Mouse (Mus musculus): ENCODE measurements around the gene Myo18b.

The Myo18b gene

DNA sequence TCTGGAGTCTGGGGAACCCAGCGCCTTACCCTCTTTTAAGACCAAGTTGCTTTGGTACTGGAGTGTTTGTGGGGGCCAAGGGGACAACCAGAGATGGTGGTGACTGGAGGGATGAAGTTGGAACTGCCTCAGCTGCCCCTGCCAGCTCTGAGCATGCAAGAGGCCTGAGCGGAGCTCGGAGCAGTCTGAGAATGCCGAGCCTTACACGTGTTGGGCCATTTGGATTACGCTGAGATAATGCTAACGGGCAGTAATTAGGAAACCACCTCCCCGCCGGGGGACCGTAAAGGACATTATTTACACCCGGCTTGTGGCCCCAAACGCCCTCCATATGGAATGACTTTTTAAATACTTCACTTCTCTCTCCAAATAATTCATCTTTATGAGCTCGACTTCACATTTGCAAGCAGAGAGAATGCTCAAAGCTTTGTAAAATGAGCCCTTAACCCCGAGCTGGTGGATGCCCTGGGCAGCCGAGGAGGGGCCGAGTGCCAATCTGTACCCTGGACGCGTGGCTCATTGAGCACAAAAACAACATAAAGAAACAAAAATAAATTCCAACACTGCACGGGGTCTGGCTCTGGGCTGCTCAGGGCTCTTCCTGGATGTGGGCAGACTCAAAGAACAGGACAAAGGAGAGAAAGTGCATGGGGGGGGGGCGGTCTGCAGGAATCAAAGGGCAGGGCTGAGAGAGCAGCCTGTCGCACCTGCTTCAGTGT is 148.0 kb downstream of the Myo18b start:
- no peak for DNase-seq (ENCODE audit: low spot score)

DNA sequence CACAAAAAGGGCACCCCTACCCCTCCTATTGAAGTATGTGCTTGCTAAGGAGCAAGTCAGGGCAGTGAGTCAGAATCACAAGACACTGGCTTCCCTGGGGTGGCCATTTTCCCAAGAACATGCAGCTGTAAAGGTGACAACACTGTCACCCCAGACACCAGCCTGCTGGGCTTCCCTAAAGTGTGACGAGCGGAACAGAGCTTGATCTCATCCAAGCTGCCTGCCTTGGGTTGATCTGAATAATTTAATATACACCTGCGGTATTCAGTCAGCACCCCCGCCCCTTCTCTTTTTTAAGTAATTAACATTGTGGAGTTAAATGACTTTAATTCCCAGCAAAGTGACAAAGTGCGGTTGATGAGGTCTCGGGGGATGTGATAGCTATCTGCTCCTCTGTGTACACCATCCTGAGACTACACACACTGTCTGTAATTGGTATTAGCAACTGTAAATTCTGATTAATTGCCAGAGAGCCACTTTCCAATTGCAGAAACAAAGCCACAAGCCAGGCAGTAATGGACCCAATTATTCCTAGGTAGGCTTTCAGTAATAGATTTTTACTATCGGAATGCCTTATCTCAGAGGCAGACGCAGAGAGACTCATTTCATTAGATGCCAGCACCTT is 148.7 kb downstream of the Myo18b start:
- DNase-seq (ENCODE audit: low spot score) = no peak

DNA sequence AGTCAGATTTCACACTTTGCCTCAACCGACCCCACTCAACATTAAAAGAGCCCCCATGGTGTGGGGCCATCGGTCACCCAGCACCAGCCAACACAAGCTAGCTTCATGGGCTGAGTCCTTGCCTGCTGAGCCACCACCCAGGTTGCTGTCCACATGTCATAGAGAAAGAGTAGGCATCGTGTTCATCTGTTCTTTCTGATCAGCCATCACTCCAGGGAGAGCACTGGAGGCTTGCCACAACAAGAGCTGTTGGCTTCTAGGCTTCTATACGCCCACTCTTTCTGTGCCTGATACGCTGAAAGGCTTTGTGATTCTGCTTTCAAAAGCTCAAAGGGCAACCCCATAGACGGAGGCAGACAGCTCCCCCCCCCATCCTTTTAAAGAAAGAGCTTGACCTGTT is 151.0 kb downstream of the Myo18b start:
- DNase-seq (ENCODE audit: low spot score) = no peak

DNA sequence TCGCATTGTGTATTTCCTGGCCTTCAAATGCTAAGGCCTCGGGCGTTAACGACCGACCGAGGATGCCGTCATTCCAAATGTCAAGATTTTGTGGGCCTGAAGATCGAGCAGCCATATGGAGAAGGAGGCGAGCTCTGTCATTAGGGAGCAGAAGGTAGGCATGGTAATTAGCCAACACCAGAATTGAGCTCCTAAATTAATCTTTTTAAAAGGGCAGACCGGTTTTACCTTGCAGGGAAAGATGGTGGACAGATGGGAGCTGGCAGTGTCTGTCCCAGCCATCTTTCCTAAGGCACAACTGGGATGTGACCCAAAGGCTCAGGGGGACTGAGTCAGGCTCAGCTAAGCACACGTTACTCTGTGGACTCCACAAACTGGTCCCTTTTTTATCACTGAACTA is 151.6 kb downstream of the Myo18b start:
- DNase-seq (ENCODE audit: low spot score) = no peak

DNA sequence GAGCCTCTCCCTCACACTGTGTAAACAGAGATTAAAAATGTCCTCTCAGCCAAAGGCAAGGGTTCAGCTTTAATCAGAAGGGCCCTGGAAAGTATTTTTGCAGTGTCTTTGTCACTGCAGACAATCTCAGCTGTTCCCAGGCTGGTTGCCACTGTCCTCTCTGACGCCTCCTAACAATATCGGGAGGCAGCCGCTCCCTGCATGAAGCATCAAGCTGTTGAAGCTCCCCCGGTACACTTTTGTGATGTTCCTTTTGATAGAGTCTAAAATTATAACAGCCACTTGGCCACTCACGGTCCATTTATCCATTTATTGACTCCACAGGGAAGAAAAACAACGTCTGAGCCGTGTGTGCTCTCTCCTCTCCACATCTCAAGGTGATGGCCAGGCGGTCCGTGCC is 153.0 kb downstream of the Myo18b start:
- DNase-seq (ENCODE audit: low spot score) = no peak

DNA sequence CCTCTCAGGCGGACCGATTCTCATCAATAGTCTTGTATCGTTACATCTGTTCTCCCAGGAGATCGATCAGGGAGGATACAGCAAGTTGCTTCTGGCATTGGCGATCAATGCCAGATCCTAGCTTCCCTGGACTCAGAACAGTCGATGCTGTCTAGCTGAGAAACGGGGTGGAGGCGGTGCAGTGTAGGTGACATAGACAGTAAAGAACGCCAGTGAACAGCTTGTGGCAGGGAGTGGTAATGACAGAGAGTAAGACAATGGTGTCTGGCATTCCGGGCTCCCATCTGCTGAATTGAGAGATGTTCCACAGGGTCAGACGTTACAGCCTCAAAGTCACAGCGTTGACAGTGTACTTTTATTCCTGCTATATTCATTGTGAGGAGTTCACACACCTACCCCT is 155.5 kb downstream of the Myo18b start:
- DNase-seq (ENCODE audit: low spot score) = no peak

DNA sequence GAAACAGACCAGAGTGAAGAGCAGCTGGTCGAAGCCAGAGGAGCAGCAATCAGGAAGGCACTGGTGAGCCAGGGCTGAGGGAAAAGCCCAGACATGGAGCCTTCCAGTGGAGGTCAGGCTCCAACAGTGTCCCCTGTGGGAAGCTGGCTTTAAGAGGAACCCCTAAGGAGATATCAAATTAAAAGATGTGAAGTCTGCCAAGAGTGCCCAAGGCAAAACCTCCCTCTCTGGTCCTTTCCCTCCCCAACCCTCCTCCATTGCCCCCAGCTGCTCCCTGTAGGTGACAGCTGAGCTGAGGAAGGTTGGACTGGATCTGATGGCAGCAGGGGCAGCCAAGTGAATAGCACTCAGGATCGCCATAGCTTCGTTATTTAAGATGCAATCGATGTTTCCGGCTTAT is 161.1 kb downstream of the Myo18b start:
- DNase-seq (ENCODE audit: low spot score) = no peak

DNA sequence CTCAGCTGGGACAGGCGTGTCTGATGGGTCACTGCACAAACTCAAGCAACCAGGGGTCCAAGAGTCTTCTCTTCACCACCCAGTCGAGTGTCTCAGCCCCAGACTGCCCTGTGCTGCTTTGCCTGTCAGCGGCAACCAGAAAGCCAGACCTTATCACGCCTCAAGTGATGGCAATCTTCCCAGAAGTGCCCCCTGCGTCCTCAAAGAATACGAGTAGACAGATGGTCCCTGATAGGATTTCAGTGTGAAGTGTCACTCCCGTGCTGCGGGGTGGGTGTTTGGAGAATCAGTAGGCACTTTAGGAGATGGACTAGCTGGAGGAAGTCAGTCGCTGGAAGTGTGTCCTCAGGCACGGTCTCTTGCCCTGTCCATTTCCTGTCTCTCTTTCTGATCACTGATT is 165.6 kb downstream of the Myo18b start:
- DNase-seq (ENCODE audit: low spot score) = no peak

DNA sequence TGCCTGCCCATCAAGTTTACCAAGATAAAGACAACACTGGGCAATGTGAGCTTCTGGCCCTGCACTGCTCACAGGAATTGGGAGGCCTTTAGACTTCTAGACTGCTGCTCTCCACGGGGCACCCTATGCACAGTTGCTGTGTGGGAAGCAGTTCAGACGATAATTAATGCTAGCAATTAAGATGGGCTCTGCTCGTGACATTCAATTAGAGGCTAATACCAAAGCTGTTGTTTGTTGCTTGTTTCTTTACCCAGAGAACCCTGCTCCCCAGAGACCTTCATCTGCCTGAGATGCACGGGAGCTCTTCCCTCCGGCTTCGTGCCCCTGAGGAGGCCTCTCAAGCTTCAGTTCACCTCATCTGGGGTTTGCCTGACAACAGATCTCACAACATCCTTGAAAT is 167.7 kb downstream of the Myo18b start:
- DNase-seq (ENCODE audit: low spot score) = no peak

DNA sequence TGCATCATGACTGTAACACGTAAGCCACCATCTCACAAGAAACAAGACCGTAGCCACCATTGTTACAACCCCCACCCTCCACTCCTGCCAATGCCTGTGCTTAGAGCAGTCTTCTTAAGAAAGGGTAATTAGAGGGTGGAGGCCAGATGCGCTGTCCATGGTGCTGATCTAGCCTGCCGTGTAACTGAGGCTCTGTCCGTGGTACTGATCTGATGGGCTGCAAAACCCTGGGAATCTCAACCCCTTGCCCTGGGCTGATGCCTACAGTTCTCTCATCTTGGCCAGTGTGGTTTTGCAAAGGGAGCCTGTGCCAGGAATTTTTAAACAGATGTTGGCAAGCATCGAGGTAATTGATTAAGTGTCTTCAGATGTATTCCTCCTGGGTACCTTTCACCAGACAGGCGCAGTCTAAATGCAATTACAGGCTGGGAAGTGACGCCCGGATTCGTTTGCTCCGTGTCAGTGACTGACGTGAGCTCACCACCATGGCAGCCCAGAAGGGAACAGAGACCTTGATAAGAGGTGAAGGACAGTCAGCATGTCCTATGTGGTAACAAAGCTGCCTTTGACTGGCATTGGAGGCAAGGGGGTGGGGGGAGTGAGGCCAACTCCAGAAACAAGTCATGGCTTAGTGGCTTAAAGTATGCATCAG is 177.4 kb downstream of the Myo18b start:
- peak; percentile 28 for DNase-seq (ENCODE audit: low spot score)

DNA sequence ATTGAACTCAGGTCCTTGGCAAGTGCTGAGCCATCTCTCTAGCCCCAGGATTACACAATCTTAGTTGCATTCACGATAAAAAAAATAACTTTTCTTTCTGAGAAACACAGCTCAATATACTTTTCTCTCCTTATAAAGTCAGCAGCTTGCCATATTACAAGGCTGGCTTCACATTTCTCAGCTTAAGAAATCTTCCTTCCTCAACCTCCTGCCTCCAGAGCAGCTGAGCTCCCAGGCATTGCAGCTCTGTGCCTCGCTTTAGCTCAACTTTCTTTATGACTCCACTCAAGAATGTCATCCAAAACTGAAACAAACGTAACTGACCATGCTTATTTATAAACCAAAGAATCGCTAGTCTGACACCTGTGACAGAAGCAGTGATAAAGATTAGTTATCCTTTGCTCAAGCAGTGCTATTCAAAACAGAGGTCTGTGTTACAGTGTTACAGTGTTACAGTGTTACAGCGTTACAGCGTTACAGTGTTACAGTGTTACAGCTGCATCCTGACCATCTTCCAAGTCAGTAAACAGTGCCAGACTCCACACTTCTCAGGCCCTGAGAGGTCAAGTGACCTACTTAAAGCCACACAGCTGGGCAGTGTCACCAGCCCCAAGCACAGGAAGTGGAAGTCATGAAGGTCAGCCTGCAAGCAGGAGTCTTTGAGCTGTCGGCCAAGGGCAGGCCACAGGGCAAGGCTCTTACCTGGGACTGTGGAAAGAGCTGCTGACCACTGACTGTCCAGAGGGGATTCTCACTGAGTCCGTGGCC is 181.3 kb downstream of the Myo18b start:
- no peak for DNase-seq (ENCODE audit: low spot score)

DNA sequence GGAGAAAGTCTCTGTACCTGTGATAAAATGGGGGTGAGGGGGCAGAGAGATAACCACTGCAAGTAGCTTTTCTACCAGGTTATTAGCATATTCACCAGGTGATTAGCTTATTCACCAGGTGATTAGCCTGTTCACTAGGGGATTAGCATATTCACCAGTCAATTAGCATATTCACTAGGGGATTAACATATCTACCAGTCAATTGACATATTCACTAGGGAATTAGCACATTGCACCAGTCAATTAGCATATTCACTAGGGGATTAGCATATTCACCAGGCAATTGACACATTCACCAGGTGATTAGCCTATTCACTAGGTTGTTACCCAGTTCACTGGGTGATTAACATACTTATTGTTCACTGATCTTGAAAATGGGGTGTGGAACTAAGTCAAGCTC is 186.3 kb downstream of the Myo18b start:
- no peak for DNase-seq (ENCODE audit: low spot score)

DNA sequence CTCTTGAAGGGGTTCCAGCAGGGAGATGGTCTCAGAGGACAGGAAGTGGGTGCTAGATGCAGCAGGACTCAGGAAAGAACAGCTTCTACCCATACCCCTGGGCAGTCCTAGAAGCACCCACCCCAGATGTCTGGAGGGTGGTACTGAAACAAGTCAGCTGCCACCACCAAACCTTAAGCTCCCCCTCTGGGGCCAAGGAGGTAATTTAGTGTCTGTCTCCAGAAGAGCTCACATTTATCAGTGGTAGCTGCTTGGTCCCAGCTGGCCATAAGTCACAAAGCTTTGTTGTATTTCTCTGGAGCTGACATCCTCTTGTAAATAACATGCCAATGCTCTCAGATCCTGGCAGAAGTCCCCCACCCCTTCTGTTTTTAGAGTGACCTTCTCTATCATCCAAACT is 187.7 kb downstream of the Myo18b start:
- DNase-seq (ENCODE audit: low spot score) = no peak

DNA sequence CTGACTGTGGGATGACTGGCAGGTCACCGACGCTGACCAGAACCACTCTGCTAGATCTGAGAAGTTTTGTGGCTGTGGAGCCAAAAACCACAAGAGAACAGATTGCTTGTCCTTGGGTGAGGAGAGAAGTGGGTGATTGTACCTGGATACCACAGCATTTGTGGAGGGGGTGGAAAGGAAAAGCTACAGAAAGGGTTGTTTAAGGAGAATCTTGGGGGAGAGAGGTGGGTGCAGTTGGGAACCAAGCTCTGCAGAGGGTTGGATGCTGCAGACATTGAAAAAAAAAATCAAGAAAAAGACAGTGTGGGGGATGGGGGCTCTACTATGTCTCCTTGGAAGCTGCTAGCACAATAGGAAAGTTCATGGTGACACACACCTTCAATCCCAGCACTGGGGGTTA is 188.7 kb downstream of the Myo18b start:
- no peak for DNase-seq (ENCODE audit: low spot score)

DNA sequence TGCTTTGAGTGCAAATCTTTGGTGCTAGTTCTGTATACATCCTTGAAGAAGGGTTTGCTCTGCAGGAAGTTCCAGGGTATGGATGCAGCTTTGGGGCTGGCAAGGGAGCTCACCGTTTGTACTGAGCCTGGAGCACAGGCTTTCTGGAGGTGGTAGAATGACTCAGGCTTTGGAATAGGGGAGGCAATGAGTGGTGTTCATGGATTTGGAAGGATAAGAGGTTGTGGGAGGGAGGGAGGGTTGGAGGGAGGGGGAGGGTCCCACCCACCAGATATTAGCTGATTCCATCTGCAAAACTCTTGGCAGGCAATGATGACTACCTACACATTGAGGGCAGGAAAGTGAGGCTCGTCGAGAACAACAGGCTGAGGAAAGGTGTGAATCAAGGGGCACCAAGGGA is 195.4 kb downstream of the Myo18b start:
- no peak for DNase-seq (ENCODE audit: low spot score)

DNA sequence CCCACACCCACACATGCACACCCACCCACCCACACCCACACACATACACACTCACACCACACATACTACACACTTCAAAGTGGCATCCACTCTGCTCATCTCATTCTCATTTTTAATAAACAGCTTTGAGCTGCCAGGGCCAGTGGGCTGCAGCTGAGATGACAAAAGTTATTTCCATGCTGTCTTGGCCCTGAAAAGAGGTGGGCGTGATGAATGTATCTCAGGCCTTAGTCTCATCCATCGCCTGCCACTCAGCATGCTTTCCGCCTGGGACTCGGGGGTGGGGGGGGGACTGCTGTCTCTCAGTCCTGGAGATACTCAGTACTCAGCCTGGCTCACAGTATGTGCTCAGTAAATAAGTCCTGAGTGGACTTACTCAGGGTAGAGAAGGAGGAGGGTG is 199.5 kb downstream of the Myo18b start:
- no peak for DNase-seq (ENCODE audit: low spot score)

DNA sequence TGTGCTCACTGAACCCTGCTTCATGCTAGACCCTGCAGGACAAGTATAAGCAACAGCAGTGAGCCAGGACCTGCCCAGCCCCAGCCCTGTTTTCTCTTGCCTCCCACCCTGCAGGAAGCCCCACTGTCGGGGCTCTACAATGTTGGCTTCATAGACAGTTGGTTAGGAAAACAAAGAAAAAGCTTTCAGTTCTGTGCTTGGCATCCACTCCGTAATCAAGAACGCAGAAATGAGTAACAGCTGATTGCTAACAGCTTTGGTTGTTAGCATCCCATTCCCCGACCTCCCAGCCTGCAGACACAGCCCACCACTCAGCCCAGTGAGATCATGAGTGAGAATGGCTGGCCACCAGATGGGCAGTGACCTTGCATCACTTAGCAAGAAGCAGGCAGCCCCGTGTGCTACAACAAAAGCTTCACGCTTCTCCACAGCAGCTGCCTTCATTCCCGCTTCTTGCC is 200.9 kb downstream of the Myo18b start:
- DNase-seq (ENCODE audit: low spot score) = no peak

DNA sequence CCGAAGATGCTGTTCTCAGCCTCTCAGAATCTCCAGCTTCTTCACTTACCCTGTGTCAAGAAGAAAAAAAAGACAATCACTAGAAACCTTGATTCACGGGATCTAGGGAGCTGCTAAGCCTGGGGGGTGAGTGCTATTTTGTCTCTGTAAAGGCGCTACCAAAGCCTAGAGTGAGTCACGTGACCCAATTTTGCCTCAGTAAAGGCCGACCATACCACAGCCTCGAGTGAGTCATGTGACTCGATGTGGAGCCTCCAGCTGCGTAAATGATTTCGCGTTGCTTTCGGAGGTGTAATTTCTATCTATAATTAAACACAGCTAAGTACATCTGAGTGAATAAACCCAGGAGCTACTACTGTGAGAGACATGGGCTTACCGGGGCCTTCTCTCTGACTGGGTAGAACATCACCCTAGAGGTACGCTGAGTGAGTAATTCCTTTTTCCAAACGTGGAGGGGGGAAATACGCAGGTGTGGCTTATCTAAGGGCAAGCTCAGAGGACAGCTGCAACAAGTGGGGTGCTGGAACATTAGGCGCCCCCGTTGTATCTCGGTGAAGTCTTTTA is 202.8 kb downstream of the Myo18b start:
- no peak for DNase-seq (ENCODE audit: low spot score)

DNA sequence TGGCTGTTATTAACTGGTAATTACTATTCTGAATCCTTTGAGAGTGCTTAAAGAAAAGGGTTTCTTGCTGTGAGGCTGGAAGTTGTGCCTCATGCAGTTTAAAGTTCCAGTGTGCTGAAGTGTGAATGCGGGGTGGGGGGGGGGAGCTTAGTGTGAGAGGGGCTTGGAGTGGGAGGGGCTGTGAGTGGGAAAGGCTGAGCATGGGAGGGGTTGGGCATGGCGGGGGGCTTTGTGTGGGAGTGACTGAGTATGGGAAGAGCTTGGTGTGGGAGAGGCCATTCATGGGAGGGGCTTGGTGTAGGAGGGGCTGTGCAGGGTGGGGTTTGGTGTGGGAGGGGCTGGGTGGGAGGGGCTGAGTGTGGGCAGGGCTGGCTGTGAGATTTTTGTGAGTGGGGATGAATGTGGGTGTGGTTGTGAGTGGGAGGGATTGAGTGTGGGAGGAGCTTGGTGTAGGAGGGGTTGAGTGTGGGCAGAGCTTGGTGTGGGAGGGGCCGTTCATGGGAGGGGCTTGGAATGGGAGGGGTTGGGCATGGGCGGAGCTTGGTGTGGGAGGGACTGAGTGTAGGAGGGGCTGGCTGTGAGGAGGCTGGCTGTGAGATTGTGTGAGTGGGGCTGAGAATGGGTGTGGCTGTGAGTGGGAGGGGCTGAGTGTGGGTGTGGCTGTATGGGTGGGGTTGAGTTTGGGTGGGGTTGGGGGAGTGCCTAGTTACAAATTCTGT is 208.9 kb downstream of the Myo18b start:
- DNase-seq (ENCODE audit: low spot score) = no peak

DNA sequence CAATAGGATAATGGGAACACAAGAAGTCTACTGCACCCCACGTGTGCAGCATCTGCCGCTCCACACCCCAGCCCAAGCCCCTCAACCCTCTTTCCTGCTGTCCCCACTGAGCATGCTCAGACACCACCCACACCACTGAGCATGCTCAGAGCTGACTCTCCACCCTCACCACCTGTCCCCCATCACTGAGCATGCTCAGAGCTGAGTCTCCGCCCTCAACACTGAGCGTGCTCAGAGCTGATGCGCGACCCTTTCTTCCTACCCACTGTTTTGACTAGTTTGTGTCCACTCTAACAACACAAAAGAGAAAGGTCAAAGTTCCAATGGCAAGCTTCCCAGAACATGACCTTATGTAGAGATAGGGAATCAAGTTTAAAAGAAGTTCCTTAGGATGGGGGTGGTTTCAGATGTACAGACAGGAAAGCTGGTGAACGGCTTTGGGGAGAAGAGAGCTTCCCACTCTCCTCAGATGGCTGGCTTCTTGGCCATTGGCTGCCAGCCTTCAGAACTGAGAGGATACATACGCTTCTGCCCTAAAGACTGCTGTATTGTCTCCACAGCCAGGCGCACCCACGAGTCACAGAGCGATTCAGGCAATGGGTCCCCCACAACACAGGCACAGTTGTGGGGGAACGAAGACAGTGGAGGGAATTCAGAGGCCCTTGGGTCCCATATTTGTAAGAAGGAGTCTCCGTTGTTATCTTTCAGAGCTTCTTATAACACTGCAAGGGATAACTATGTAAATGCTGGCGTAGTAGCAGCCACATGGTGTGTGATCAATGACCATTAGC is 209.7 kb downstream of the Myo18b start:
- no peak for DNase-seq (ENCODE audit: low spot score)

DNA sequence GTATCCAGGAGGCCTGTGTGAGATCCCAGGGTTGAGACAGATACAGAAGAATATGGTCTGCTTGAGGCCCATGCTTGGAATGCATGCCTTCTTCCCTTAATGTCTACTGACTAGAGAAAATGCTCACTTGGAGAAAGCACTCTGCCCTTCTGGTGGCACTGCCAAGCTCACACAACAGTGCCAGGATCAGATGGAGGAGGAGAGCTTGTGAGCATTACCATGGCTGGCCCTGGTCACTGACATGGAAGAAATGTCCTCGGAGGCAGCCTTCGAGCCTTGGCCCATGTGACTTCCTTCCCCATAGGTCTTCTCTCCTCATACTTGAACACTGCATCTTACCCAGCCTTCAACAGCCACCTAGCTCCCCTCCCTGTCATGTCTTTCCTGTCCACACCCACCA is 216.9 kb downstream of the Myo18b start:
- DNase-seq (ENCODE audit: low spot score) = no peak

Data from urinary bladder, postnatal 10 days (tissue).